Mouse (Mus musculus): ENCODE data around the gene Rps2. TPM values are rescaled to one million over a fixed set of nuclear protein-coding genes. Genes with fewer than 3 reads are reported as not detected.

Rps2 gene
- total RNA-seq, 4 experiments from 2014 or later, result 558 to 703 (median 654) TPM

- no peak for DNase-seq (ENCODE audit: low spot score in 2 of 2)
Measured at GRCm38 (mm10) chr17:24765016-24765905, 47.3 kb downstream of the Rps2 start.

DNA sequence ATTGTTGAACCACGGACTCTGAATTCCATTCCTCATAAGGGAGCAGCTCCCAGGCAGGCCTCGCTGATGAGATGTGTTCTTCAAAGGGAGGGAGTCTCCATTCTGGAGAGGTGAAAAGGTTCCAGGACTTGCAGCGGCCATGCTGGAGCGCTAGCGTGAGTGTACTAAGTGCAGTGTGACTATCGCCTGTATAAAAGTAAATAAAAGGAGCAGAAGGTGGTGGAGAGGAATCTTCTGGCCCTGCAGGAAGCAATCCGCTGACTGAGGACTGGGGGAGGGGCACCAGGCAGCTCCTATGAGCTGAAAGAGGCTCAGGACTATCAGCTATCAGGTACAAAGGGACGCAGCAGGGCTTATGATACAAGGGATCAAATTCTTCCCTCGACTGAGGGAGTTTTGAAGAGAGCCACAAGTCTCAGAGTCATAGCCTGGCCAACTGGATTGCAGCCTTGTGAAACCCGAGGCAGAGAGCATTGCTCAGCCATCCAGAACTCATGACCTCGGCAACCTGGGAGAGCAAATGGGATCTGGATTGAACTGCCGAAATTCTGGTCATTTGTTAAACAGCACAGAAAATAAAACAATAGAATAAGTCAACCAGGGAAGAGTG, 48.5 kb downstream of the Rps2 start:
- DNase-seq (ENCODE audit: low spot score in 2 of 2), result no peak

- no peak for DNase-seq (ENCODE audit: low spot score in 2 of 2)
Measured at GRCm38 (mm10) chr17:24769146-24769545, 51.2 kb downstream of the Rps2 start.

Other genes with a start within 250 kb of the Rps2 start
- gene E4f1, start 247.8 kb upstream of the Rps2 start, total RNA-seq (2022), result 10 to 100 TPM; 13.6 to 14.6 (median 14.2) TPM
- 10 to 100 TPM; 55.1 to 60.3 (median 60.2) TPM for gene Pgp, start 247.7 kb upstream of the Rps2 start, total RNA-seq (2022)
- gene Bricd5, start 244.2 kb upstream of the Rps2 start, total RNA-seq (2022), result not detected
- gene Mlst8, start 239.0 kb upstream of the Rps2 start, total RNA-seq (2022), result 10 to 100 TPM in 2 of 4 experiments, 1 to 10 TPM in 2; 8.2 to 11.3 (median 9.6) TPM
- gene Caskin1, start 229.5 kb upstream of the Rps2 start, total RNA-seq (2022), result under 1 TPM in 2 of 4 experiments, not detected in 2; 0.05 to 0.21 TPM
- 10 to 100 TPM; 25.0 to 28.2 (median 26.2) TPM for gene Traf7, start 190.2 kb upstream of the Rps2 start, total RNA-seq (2022)
- gene Rab26, start 183.9 kb upstream of the Rps2 start, total RNA-seq (2022), result under 1 TPM in 1 of 4 experiments, not detected in 3; 0.27 TPM
- 10 to 100 TPM; 14.6 to 20.4 (median 19.0) TPM for gene Pkd1, start 168.3 kb upstream of the Rps2 start, total RNA-seq (2022)
- gene Tsc2, start 85.5 kb upstream of the Rps2 start, total RNA-seq (2022), result 10 to 100 TPM; 75.8 to 86.4 (median 82.7) TPM
- 1 to 10 TPM; 1.8 to 3.4 (median 2.2) TPM for gene Nthl1, start 85.4 kb upstream of the Rps2 start, total RNA-seq (2022)
- gene Slc9a3r2, start 67.8 kb upstream of the Rps2 start, total RNA-seq (2022), result 10 to 100 TPM; 17.8 to 38.4 (median 20.8) TPM
- not detected for gene Npw, start 59.7 kb upstream of the Rps2 start, total RNA-seq (2022)
- 10 to 100 TPM; 22.4 to 27.6 (median 27.0) TPM for gene Zfp598, start 48.4 kb upstream of the Rps2 start, total RNA-seq (2022)
- gene Syngr3, start 28.2 kb upstream of the Rps2 start, total RNA-seq (2022), result under 1 TPM in 1 of 4 experiments, not detected in 3; 0.17 TPM
- 10 to 100 TPM; 38.2 to 54.4 (median 44.7) TPM for gene Gfer, start 22.0 kb upstream of the Rps2 start, total RNA-seq (2022)
- gene Noxo1, start 21.9 kb upstream of the Rps2 start, total RNA-seq (2022), result under 1 TPM; 0.22 to 0.70 (median 0.42) TPM
- 10 to 100 TPM; 15.9 to 18.6 (median 17.1) TPM for gene Tbl3, start 10.5 kb upstream of the Rps2 start, total RNA-seq (2022)
- gene Rnf151, start 53 bp upstream of the Rps2 start, total RNA-seq (2022), result not detected
- gene Ndufb10, start 6.4 kb downstream of the Rps2 start, total RNA-seq (2022), result 100 to 1,000 TPM; 409 to 503 (median 459) TPM
- 100 to 1,000 TPM; 757 to 827 (median 779) TPM for gene Rpl3l, start 9.7 kb downstream of the Rps2 start, total RNA-seq (2022)
- gene Msrb1, start 18.5 kb downstream of the Rps2 start, total RNA-seq (2022), result 100 to 1,000 TPM; 144 to 160 (median 145) TPM
- not detected for gene Hs3st6, start 34.9 kb downstream of the Rps2 start, total RNA-seq (2022)
- gene Meiob, start 86.2 kb downstream of the Rps2 start, total RNA-seq (2022), result not detected
- gene Hagh, start 122.0 kb downstream of the Rps2 start, total RNA-seq (2022), result 10 to 100 TPM; 64.2 to 71.5 (median 68.6) TPM
- 10 to 100 TPM; 41.7 to 53.2 (median 46.3) TPM for gene Fahd1, start 132.2 kb downstream of the Rps2 start, total RNA-seq (2022)
- gene Igfals, start 147.9 kb downstream of the Rps2 start, total RNA-seq (2022), result 1 to 10 TPM; 2.9 to 3.8 (median 3.3) TPM
- 10 to 100 TPM; 10.5 to 13.7 (median 11.9) TPM for gene Nubp2, start 168.2 kb downstream of the Rps2 start, total RNA-seq (2022)
- gene Spsb3, start 168.5 kb downstream of the Rps2 start, total RNA-seq (2022), result 10 to 100 TPM; 31.0 to 38.6 (median 35.4) TPM
- 1 to 10 TPM; 6.6 to 8.7 (median 7.9) TPM for gene Eme2, start 177.0 kb downstream of the Rps2 start, total RNA-seq (2022)
- gene Mrps34, start 177.0 kb downstream of the Rps2 start, total RNA-seq (2022), result 10 to 100 TPM; 70.5 to 82.3 (median 75.4) TPM
- 10 to 100 TPM; 11.4 to 12.6 (median 12.0) TPM for gene Nme3, start 178.4 kb downstream of the Rps2 start, total RNA-seq (2022)
- 10 to 100 TPM; 12.1 to 15.4 (median 13.7) TPM for gene Mapk8ip3, start 218.9 kb downstream of the Rps2 start, total RNA-seq (2022)
- 1 to 10 TPM; 5.1 to 8.5 (median 6.9) TPM for gene Jpt2, start 242.6 kb downstream of the Rps2 start, total RNA-seq (2022)